Comparison of ENCODE assay signal across 13 mouse cellular contexts in the genomic region with DNA sequence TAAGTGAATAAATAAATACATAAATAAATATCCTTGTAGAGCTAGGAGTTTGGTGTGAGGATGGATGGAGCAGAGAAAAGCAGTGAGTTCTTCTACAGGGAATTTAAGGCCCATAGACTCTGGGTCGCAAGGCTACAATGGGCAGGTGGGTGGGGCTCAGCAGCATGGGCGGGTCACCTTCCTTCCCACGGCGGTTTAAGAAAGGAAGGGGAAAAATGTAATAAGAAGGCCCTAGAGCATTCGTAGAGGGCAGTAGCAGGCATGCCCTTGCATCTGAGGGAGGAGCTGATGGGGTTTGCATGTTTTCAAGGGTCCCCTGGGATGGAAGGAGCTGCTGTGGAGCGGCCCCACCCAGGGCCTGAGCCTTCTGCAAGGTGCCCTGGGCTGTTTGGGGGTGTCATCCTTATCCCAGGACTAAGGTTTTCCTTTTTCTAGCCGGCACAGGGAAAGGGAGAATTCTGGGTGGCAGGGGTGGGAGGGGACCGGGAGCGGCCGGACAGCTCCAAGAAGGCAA. TPM values are rescaled to one million over a fixed set of nuclear protein-coding genes. Genes with fewer than 3 reads are reported as not detected.
DNase-seq lines count a peak whose midpoint lies in the region; ATAC-seq and TF ChIP-seq lines count a peak whose summit lies in the region.
"Had no signal": no experiment of that assay in that cellular context is flagged by ENCODE, and none has a peak within 500 bp of the region (broad histone marks: within the 10 kb centered on the region; RNA-seq: fewer than 3 reads in every experiment).

No protein-coding gene starts in this region.

- no peak overlapping the region for H3K4me3 ChIP-seq in intestine, embryonic 14.5 days (ENCODE audit: low read depth, low read length)
- H3K4me3 ChIP-seq in intestine, postnatal 0 days (ENCODE audit: low read depth, low read length), result no peak overlapping the region
- no peak overlapping the region for H3K4me3 ChIP-seq in embryonic facial prominence, embryonic 11.5 days (ENCODE audit: low read depth, low read length)
- peak overlapping the region; percentile 45; the same call in 1 of the 2 replicates for H3K4me3 ChIP-seq in hindbrain, embryonic 11.5 days (ENCODE audit: low read depth, low read length)
- H3K4me3 ChIP-seq in midbrain, embryonic 15.5 days, result no peak overlapping the region; the same call in none of the 2 replicates
- H3K4me3 ChIP-seq: myocyte had no signal

- intact Hi-C loops in left cerebral cortex, postnatal 4 days (cut with DNase I), result no loop called here

- no peak for DNase-seq in intestine, embryonic 14.5 days (ENCODE audit: low spot score)
- no peak for DNase-seq in embryonic facial prominence, embryonic 11.5 days (ENCODE audit: low spot score)
- DNase-seq in hindbrain, embryonic 11.5 days (ENCODE audit: low spot score), result no peak
- no peak for DNase-seq in spleen, postnatal 4 days (ENCODE audit: low spot score in 2 of 2)
- DNase-seq in urinary bladder, postnatal 36 days (ENCODE audit: low spot score in 2 of 2), result no peak
- DNase-seq in left cerebral cortex, postnatal 4 days, result no peak
- DNase-seq: cerebellum, adult 11-12 months; liver, postnatal 0 days had no signal

- H3K4me2 ChIP-seq in intestine, embryonic 14.5 days (ENCODE audit: low read length), result peak overlapping the region; percentile 52
- no peak overlapping the region for H3K4me2 ChIP-seq in intestine, postnatal 0 days (replicated peaks; ENCODE audit: low read depth)
- peak overlapping the region; percentile 16; the same call in 1 of the 2 replicates for H3K4me2 ChIP-seq in embryonic facial prominence, embryonic 11.5 days (ENCODE audit: low read depth, low read length)
- peak overlapping the region; percentile 72 for H3K4me2 ChIP-seq in hindbrain, embryonic 11.5 days (replicated peaks; ENCODE audit: low read depth, low read length)
- peak overlapping the region; percentile 73 for H3K4me2 ChIP-seq in midbrain, embryonic 15.5 days

- TF ChIP-seq CTCF in intestine, postnatal 0 days (IDR thresholded peaks at IDR 0.05; ENCODE audit: low read depth), result no peak

- peaks cover 19% of the 10 kb centered on the region for H3K4me1 ChIP-seq in intestine, embryonic 14.5 days (replicated peaks; ENCODE audit: control insufficient read depth, insufficient read depth, low read length)
- H3K4me1 ChIP-seq in intestine, postnatal 0 days (replicated peaks; ENCODE audit: control insufficient read depth, insufficient read depth, low read length), result peaks cover 4% of the 10 kb centered on the region; the same call in 1 of the 2 replicates
- H3K4me1 ChIP-seq in embryonic facial prominence, embryonic 11.5 days (ENCODE audit: control insufficient read depth, insufficient read depth, low read length), result peaks cover 3% of the 10 kb centered on the region
- H3K4me1 ChIP-seq in hindbrain, embryonic 11.5 days (replicated peaks; ENCODE audit: control insufficient read depth, insufficient read depth, low read length), result peaks cover 18% of the 10 kb centered on the region
- peaks cover 42% of the 10 kb centered on the region for H3K4me1 ChIP-seq in midbrain, embryonic 15.5 days

- no peak overlapping the region for H3K27ac ChIP-seq in intestine, embryonic 14.5 days (ENCODE audit: low read depth)
- no peak overlapping the region for H3K27ac ChIP-seq in intestine, postnatal 0 days (ENCODE audit: low read depth, low read length)
- no peak overlapping the region for H3K27ac ChIP-seq in embryonic facial prominence, embryonic 11.5 days (replicated peaks; ENCODE audit: low read depth, low read length)
- no peak overlapping the region; the same call in 1 of the 2 replicates for H3K27ac ChIP-seq in hindbrain, embryonic 11.5 days (ENCODE audit: low read depth, low read length)
- H3K27ac ChIP-seq in midbrain, embryonic 15.5 days, result no peak overlapping the region

- peaks cover 42% of the 10 kb centered on the region for H3K27me3 ChIP-seq in intestine, embryonic 14.5 days (replicated peaks; ENCODE audit: control insufficient read depth, insufficient read depth, low read length)
- H3K27me3 ChIP-seq in intestine, postnatal 0 days (replicated peaks; ENCODE audit: control insufficient read depth, insufficient read depth, low read length), result peaks cover 16% of the 10 kb centered on the region
- H3K27me3 ChIP-seq in embryonic facial prominence, embryonic 11.5 days (ENCODE audit: control insufficient read depth, insufficient read depth, low read length), result peaks cover 28% of the 10 kb centered on the region
- H3K27me3 ChIP-seq in hindbrain, embryonic 11.5 days (ENCODE audit: control insufficient read depth, insufficient read depth, low read length), result peaks cover 3% of the 10 kb centered on the region; the same call in 1 of the 2 replicates
- H3K27me3 ChIP-seq in midbrain, embryonic 15.5 days (replicated peaks), result no peaks in the 10 kb centered on the region

- H3K36me3 ChIP-seq in intestine, embryonic 14.5 days (ENCODE audit: control insufficient read depth, insufficient read depth, low read length), result no peaks in the 10 kb centered on the region
- no peaks in the 10 kb centered on the region for H3K36me3 ChIP-seq in intestine, postnatal 0 days (ENCODE audit: control insufficient read depth, insufficient read depth)
- no peaks in the 10 kb centered on the region for H3K36me3 ChIP-seq in embryonic facial prominence, embryonic 11.5 days (replicated peaks; ENCODE audit: control insufficient read depth, insufficient read depth, low read depth, low read length)
- H3K36me3 ChIP-seq in hindbrain, embryonic 11.5 days (ENCODE audit: control insufficient read depth, insufficient read depth, low read length), result no peaks in the 10 kb centered on the region
- no peaks in the 10 kb centered on the region for H3K36me3 ChIP-seq in midbrain, embryonic 15.5 days (replicated peaks)

- 14% methylated on average over 10 of the region's 10 CpGs for whole genome bisulfite sequencing in intestine, embryonic 14.5 days
- WGBS in intestine, postnatal 0 days, result 22% methylated on average over 10 of the region's 10 CpGs
- 8% methylated on average over 10 of the region's 10 CpGs for WGBS in embryonic facial prominence, embryonic 11.5 days
- 5% methylated on average over 10 of the region's 10 CpGs for whole genome bisulfite sequencing in hindbrain, embryonic 11.5 days
- 10% methylated on average over 10 of the region's 10 CpGs for WGBS in midbrain, embryonic 15.5 days

- H3K9me3 ChIP-seq in intestine, embryonic 14.5 days (ENCODE audit: control insufficient read depth, low read length), result no peaks in the 10 kb centered on the region
- H3K9me3 ChIP-seq in intestine, postnatal 0 days (ENCODE audit: control insufficient read depth), result no peaks in the 10 kb centered on the region
- no peaks in the 10 kb centered on the region for H3K9me3 ChIP-seq in embryonic facial prominence, embryonic 11.5 days (replicated peaks; ENCODE audit: control insufficient read depth, low read length)
- no peaks in the 10 kb centered on the region for H3K9me3 ChIP-seq in hindbrain, embryonic 11.5 days (ENCODE audit: control insufficient read depth, low read length)
- H3K9me3 ChIP-seq in midbrain, embryonic 15.5 days, result no peaks in the 10 kb centered on the region

- ATAC-seq in intestine, embryonic 14.5 days (replicated peaks; ENCODE audit: low FRiP score, low TSS enrichment, low read depth), result no peak
- ATAC-seq in intestine, postnatal 0 days, result no peak
- no peak for ATAC-seq in embryonic facial prominence, embryonic 11.5 days (replicated peaks; ENCODE audit: insufficient number of reproducible peaks, low FRiP score, low TSS enrichment, low read depth)
- ATAC-seq in hindbrain, embryonic 11.5 days (ENCODE audit: low FRiP score), result no peak
- no peak for ATAC-seq in midbrain, embryonic 15.5 days (replicated peaks)
- ATAC-seq: liver, postnatal 0 days had no signal

- no peak overlapping the region for H3K9ac ChIP-seq in intestine, embryonic 14.5 days (ENCODE audit: low read length)
- H3K9ac ChIP-seq in intestine, postnatal 0 days (ENCODE audit: low read depth, low read length), result no peak overlapping the region
- no peak overlapping the region for H3K9ac ChIP-seq in embryonic facial prominence, embryonic 11.5 days (replicated peaks; ENCODE audit: low read length)
- no peak overlapping the region for H3K9ac ChIP-seq in hindbrain, embryonic 11.5 days (ENCODE audit: low read depth, low read length)
- 0 out of 2 replicates have a peak overlapping the region, but pooled peaks have one; percentile 0 for H3K9ac ChIP-seq in midbrain, embryonic 15.5 days
- H3K9ac ChIP-seq: liver, postnatal 0 days had no signal

RNA-seq across cellular contexts. Expression of a gene that starts 4.5 kb away (rescaled TPM):
- not detected in 2 replicates for polyA plus RNA-seq in intestine, embryonic 14.5 days (2014; fragmentation: Nextera tagmentation; extraction: Ambion mirVana)
- polyA plus RNA-seq in intestine, postnatal 0 days (2015; fragmentation: Nextera tagmentation; extraction: Ambion mirVana), result 0.05 TPM in 1 of 2 replicates, not detected in the other
- 4.6 and 6.5 TPM in 2 replicates for polyA plus RNA-seq in embryonic facial prominence, embryonic 11.5 days (2014; fragmentation: Nextera tagmentation; extraction: Ambion mirVana)
- polyA plus RNA-seq in hindbrain, embryonic 11.5 days (2014; fragmentation: Nextera tagmentation; extraction: Ambion mirVana), result 20.5 and 22.3 TPM in 2 replicates
- polyA plus RNA-seq in midbrain, embryonic 15.5 days (2015; fragmentation: Nextera tagmentation; extraction: Ambion mirVana), result 2.0 and 2.5 TPM in 2 replicates
- total RNA-seq in left cerebral cortex, postnatal 4 days (2021), result under 1 TPM; 0.32 to 0.44 TPM
- total RNA-seq: adrenal gland, adult 18-20 months; hematopoietic stem cell, adult 5-6 weeks had no signal
- polyA plus RNA-seq: liver, postnatal 0 days had no signal

RNA-seq across cellular contexts. Expression of a gene that starts 24.6 kb away (rescaled TPM):
- 13.9 and 15.4 TPM in 2 replicates for polyA plus RNA-seq in intestine, embryonic 14.5 days (2014; fragmentation: Nextera tagmentation; extraction: Ambion mirVana)
- 2.8 and 3.3 TPM in 2 replicates for polyA plus RNA-seq in intestine, postnatal 0 days (2015; fragmentation: Nextera tagmentation; extraction: Ambion mirVana)
- 25.3 and 28.6 TPM in 2 replicates for polyA plus RNA-seq in embryonic facial prominence, embryonic 11.5 days (2014; fragmentation: Nextera tagmentation; extraction: Ambion mirVana)
- 60.3 and 61.6 TPM in 2 replicates for polyA plus RNA-seq in hindbrain, embryonic 11.5 days (2014; fragmentation: Nextera tagmentation; extraction: Ambion mirVana)
- 48.0 and 49.6 TPM in 2 replicates for polyA plus RNA-seq in midbrain, embryonic 15.5 days (2015; fragmentation: Nextera tagmentation; extraction: Ambion mirVana)
- 10 to 100 TPM; 62.0 to 65.3 TPM for total RNA-seq in left cerebral cortex, postnatal 4 days (2021)

RNA-seq across cellular contexts. Expression of a gene that starts 29.5 kb away (rescaled TPM):
- polyA plus RNA-seq in intestine, embryonic 14.5 days (2014; fragmentation: Nextera tagmentation; extraction: Ambion mirVana), result 182 and 183 TPM in 2 replicates
- polyA plus RNA-seq in intestine, postnatal 0 days (2015; fragmentation: Nextera tagmentation; extraction: Ambion mirVana), result 133 and 139 TPM in 2 replicates
- polyA plus RNA-seq in embryonic facial prominence, embryonic 11.5 days (2014; fragmentation: Nextera tagmentation; extraction: Ambion mirVana), result 185 and 186 TPM in 2 replicates
- polyA plus RNA-seq in hindbrain, embryonic 11.5 days (2014; fragmentation: Nextera tagmentation; extraction: Ambion mirVana), result 154 and 191 TPM in 2 replicates
- 199 and 209 TPM in 2 replicates for polyA plus RNA-seq in midbrain, embryonic 15.5 days (2015; fragmentation: Nextera tagmentation; extraction: Ambion mirVana)
- total RNA-seq in left cerebral cortex, postnatal 4 days (2021), result 100 to 1,000 TPM; 195 to 198 TPM

RNA-seq across cellular contexts. Expression of a gene that starts 29.8 kb away (rescaled TPM):
- 140 TPM in 2 replicates for polyA plus RNA-seq in intestine, embryonic 14.5 days (2014; fragmentation: Nextera tagmentation; extraction: Ambion mirVana)
- 110 and 115 TPM in 2 replicates for polyA plus RNA-seq in intestine, postnatal 0 days (2015; fragmentation: Nextera tagmentation; extraction: Ambion mirVana)
- 85.6 and 89.2 TPM in 2 replicates for polyA plus RNA-seq in embryonic facial prominence, embryonic 11.5 days (2014; fragmentation: Nextera tagmentation; extraction: Ambion mirVana)
- 120 and 121 TPM in 2 replicates for polyA plus RNA-seq in hindbrain, embryonic 11.5 days (2014; fragmentation: Nextera tagmentation; extraction: Ambion mirVana)
- 116 and 122 TPM in 2 replicates for polyA plus RNA-seq in midbrain, embryonic 15.5 days (2015; fragmentation: Nextera tagmentation; extraction: Ambion mirVana)
- total RNA-seq in left cerebral cortex, postnatal 4 days (2021), result 10 to 100 TPM; 80.0 to 85.3 TPM
